Mouse (Mus musculus): ENCODE measurements around the gene Sash3. TPM values are rescaled to one million over a fixed set of nuclear protein-coding genes. Genes with fewer than 3 reads are reported as not detected.

Sash3 gene
- polyA plus RNA-seq, 1 experiment from 2014 or later: 2.2 TPM

DNA sequence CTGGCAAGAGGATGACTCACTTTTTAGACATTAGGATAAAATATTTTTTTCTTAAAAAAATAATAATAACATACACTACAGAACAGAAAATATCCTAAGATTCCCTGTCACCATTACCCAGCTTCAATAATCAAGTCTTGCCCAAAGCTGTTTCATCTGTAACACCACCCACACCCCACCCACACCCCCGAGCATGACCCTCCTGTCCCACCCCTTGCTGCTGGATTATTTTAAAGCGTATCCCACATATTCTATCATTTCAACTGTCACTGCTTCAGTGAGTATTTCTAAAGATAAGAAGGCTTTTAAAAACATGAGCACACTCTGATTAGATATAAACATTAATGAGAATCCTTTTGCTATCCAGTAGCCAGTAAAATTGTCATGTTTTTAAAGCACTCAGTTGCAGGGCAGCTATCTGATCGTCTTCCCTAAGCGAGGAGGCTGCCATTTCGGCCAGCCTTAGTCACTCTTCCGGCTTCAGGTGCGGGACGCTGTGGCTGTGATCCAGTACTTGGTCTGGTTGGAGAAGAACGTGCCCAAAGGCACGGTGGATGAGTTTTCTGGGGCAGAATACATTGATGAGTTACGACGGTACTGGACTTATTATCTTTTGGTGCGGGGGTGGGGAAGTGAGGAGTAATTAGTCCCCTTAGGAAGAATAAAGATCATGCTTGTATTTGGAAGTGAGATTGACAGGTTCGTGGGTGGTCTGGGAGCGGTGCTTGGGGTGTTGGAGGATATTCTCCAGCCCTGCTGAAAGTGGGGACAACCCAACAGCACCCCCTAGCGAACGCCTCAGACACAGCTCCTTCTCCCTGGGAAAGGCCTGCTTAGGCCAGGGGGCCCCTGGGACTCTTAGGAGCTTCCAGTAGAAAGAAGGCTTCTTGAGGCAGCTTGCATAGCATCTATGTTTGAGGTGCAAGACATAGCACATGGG lies 21.8 kb upstream of the Sash3 start:
- Histone ChIP-seq H3K36me3 (no peaks in the 10 kb centered on the region), H3K4me1 (replicated peaks) (peaks cover 3% of the 10 kb centered on the region; the same call in 1 of the 2 replicates), H3K4me2 (peak overlapping the region; percentile 52), H3K4me3 (peak overlapping the region; percentile 17; the same call in 1 of the 2 replicates), H3K27me3 (peaks cover 9% of the 10 kb centered on the region; the same call in 1 of the 2 replicates), H3K27ac (no peak overlapping the region), H3K9me3 (replicated peaks) (no peaks in the 10 kb centered on the region), H3K9ac (no peak overlapping the region)
- peak; percentile 66 for ATAC-seq (replicated peaks; ENCODE audit: insufficient number of reproducible peaks, insufficient read depth, low FRiP score, low read depth)
- WGBS: 19% methylated on average over 17 of the region's 17 CpGs

DNA sequence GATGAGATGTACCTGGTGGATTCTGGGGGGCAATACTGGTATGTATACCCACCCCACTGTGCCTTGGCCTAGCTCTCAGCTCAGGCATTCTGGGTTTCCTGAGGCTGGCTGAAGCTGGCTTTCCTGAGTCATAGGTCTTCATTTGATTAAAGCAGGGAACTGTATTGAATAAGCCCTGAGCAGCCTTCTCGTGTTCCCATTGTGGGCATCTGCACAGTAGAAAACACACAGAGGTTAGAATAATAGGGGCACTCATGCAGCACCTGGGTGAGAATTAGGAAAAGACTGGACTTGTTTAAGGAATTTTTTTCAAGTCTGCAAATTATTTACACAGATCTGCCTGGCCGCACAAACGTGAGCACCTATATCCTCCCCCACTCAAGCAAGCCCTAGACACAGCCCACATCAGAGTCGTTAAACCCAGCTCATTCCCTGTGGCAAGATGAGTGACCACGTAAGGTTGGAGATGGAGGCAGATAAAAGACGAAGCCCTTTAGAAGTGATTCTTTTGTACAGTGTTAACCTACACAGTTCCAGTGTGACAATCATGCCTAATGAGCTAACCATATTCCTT lies 19.2 kb upstream of the Sash3 start:
- no peak overlapping the region for H3K4me3 ChIP-seq
- 76% methylated on average over 6 of the region's 6 CpGs for WGBS
- H3K9ac ChIP-seq: no peak overlapping the region
- H3K4me1 ChIP-seq (replicated peaks): peaks cover 3% of the 10 kb centered on the region; the same call in 1 of the 2 replicates
- H3K27me3 ChIP-seq: 0 out of 2 replicates have a peak, but pooled peaks cover 9% of the 10 kb centered on the region
- no peaks in the 10 kb centered on the region for H3K36me3 ChIP-seq
- H3K4me2 ChIP-seq: no peak overlapping the region
- no peak for ATAC-seq (replicated peaks; ENCODE audit: insufficient number of reproducible peaks, insufficient read depth, low FRiP score, low read depth)
- no peak overlapping the region for H3K27ac ChIP-seq
- no peaks in the 10 kb centered on the region for H3K9me3 ChIP-seq (replicated peaks)

DNA sequence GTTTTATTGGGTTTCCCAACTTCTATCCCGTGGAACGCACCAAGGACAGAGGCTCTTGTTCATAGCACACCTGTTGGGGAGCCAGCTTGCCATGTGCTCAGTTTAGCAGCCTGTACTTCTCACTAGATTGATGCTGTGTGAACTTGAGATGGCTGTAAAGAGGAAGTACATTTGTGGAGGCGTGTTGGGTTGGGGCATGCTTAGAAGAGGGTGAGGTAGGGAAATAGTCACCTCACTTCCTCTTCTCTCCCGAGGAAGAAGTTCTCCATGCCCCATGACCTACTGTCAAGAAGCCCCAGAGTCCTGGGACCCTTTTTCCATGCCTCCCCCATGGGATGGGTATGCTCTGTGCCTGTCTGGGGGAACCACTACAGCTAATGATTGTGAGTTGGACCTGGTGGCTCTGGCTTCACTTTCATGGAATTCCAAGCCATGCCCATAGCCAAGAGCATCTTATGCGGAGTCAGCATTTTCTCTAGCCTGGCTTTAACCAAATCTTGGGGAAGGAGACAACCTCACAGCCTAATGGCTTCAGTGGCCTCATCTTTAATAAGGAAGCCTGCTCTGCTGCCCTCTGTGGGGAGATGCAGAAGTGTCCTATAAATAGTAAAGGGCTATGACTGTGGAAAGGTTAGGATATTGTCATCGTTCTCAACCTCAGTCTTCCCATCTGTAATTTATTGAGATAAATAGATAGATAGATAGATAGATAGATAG lies 18.6 kb upstream of the Sash3 start:
- Histone ChIP-seq H3K4me1 (replicated peaks) (peaks cover 3% of the 10 kb centered on the region; the same call in 1 of the 2 replicates), H3K36me3 (no peaks in the 10 kb centered on the region), H3K4me2 (no peak overlapping the region), H3K9ac (no peak overlapping the region), H3K27ac (no peak overlapping the region), H3K27me3 (0 out of 2 replicates have a peak, but pooled peaks cover 7% of the 10 kb centered on the region), H3K4me3 (no peak overlapping the region), H3K9me3 (replicated peaks) (no peaks in the 10 kb centered on the region)
- ATAC-seq (replicated peaks; ENCODE audit: insufficient number of reproducible peaks, insufficient read depth, low FRiP score, low read depth): no peak
- 75% methylated on average over 6 of the region's 6 CpGs for WGBS

DNA sequence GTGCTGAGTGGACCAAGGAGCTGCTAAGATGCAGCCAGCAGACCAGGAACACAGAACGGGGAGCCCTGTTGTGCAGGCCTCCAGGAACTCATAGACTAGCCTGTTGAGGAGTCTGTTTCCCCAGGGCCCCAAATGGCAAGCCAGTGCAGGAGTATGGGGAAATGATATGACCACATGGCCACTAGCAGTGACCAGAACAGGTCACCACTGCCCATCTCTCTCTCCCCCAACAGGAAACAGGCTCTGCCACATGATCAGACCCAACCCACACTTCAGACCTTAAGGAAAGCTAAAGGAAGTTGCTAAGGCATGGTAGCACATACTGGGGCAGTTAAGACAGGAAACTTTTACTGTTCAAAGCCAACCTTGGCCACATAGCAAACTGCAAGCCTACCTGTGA lies 17.1 kb upstream of the Sash3 start:
- H3K9me3 ChIP-seq (replicated peaks): no peaks in the 10 kb centered on the region
- no peak overlapping the region for H3K9ac ChIP-seq
- no peak overlapping the region for H3K4me2 ChIP-seq
- H3K4me3 ChIP-seq: no peak overlapping the region
- H3K27ac ChIP-seq: no peak overlapping the region
- ATAC-seq (replicated peaks; ENCODE audit: insufficient number of reproducible peaks, insufficient read depth, low FRiP score, low read depth): no peak
- 75% methylated on average over 1 of the region's 1 CpGs for WGBS
- H3K36me3 ChIP-seq: no peaks in the 10 kb centered on the region
- H3K27me3 ChIP-seq: 0 out of 2 replicates have a peak, but pooled peaks cover 4% of the 10 kb centered on the region
- peaks cover 3% of the 10 kb centered on the region; the same call in 1 of the 2 replicates for H3K4me1 ChIP-seq (replicated peaks)

DNA sequence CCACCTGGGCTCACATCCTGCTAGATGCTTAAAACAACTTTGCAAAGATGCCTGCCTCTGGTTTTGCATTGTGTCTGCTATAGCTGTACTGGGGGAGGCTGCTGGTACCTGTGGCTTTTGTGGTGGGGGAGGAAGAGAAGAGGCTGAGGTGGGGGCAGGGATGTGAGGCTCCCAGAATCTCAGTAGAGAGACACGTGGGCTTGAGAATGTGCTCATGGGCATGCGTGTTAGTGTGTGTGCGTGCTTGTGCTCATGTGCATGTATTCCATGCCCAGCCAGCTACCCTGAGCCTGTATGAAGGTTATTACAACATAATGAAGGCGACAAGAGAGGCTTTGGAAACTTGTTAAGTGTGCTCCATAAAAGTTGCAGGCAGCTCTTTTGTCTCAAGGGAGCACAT lies 9.3 kb upstream of the Sash3 start:
- no peak overlapping the region for H3K27ac ChIP-seq
- H3K4me1 ChIP-seq (replicated peaks): 0 out of 2 replicates have a peak, but pooled peaks cover 2% of the 10 kb centered on the region
- H3K4me2 ChIP-seq: no peak overlapping the region
- no peak for ATAC-seq (replicated peaks; ENCODE audit: insufficient number of reproducible peaks, insufficient read depth, low FRiP score, low read depth)
- H3K9me3 ChIP-seq (replicated peaks): no peaks in the 10 kb centered on the region
- no peaks in the 10 kb centered on the region for H3K36me3 ChIP-seq
- H3K4me3 ChIP-seq: no peak overlapping the region
- 78% methylated on average over 4 of the region's 4 CpGs for WGBS
- no peaks in the 10 kb centered on the region for H3K27me3 ChIP-seq
- no peak overlapping the region for H3K9ac ChIP-seq

DNA sequence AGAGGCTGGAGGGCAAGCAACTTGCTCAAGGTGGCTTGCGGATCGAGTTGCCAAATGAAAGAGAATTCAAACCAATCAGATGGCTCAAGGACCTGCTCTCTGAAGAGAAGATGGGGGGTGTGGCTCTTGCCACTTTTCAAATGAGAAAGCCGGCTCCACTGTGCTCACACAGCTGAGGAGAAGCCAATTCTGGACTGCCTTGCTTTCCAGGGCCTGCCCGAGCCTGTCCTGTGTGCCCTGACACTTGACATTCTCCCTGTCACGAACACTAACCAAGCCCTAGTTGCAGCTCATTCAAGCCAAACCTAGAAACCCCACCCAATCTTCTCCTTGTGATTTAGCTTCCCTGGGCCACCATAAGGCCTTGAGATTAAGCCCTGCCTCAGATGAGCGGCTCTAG lies 8.2 kb upstream of the Sash3 start:
- no peak for ATAC-seq (replicated peaks; ENCODE audit: insufficient number of reproducible peaks, insufficient read depth, low FRiP score, low read depth)

DNA sequence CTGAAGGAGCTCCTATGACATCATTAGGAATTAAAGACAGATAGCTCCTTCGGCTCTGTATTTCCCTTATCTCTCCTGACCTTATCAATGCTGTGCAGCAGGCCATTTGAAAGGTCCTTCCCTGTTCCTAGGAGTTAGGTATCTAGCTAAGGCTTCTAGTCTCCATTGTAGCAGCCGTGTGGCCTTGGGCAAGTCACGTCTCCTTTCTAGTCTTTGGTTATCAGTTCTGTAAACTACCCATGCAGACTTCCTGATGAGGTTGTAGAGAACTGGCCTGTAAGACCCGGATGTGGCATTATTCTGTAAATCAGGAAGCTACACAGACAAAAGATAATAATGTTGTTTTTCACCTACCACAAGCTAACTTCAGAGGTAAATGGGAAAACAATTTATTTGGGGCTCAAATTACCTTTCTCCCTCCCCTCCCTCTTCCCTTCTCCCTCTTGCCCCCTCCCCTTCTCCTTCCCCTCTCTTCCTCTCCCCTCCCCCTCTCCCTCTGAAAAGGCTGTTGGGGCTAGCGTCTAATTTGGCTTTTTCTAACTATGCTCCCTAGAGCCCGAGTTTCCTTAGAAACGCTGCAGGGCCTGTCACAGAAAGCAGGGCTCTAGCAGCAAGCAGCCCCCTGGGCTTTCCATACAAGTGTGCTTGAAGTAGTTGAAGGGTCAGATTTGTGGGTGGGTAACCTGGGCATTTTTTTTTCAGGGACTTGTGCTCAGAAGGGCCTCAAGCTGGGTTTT lies 7.5 kb upstream of the Sash3 start:
- Histone ChIP-seq H3K9me3 (replicated peaks) (no peaks in the 10 kb centered on the region), H3K9ac (no peak overlapping the region), H3K4me1 (replicated peaks) (0 out of 2 replicates have a peak, but pooled peaks cover 2% of the 10 kb centered on the region), H3K27me3 (no peaks in the 10 kb centered on the region), H3K27ac (no peak overlapping the region), H3K4me3 (no peak overlapping the region), H3K36me3 (no peaks in the 10 kb centered on the region), H3K4me2 (no peak overlapping the region)
- ATAC-seq (replicated peaks; ENCODE audit: insufficient number of reproducible peaks, insufficient read depth, low FRiP score, low read depth): no peak
- WGBS: 50% methylated on average over 7 of the region's 7 CpGs

More for the DNA sequence above, 8.2 kb upstream of the Sash3 start:
- Histone ChIP-seq H3K36me3 (no peaks in the 10 kb centered on the region), H3K4me1 (replicated peaks) (0 out of 2 replicates have a peak, but pooled peaks cover 2% of the 10 kb centered on the region), H3K9me3 (replicated peaks) (no peaks in the 10 kb centered on the region), H3K4me2 (no peak overlapping the region), H3K9ac (no peak overlapping the region), H3K27me3 (no peaks in the 10 kb centered on the region), H3K4me3 (no peak overlapping the region), H3K27ac (no peak overlapping the region)
- WGBS: 68% methylated on average over 6 of the region's 6 CpGs

DNA sequence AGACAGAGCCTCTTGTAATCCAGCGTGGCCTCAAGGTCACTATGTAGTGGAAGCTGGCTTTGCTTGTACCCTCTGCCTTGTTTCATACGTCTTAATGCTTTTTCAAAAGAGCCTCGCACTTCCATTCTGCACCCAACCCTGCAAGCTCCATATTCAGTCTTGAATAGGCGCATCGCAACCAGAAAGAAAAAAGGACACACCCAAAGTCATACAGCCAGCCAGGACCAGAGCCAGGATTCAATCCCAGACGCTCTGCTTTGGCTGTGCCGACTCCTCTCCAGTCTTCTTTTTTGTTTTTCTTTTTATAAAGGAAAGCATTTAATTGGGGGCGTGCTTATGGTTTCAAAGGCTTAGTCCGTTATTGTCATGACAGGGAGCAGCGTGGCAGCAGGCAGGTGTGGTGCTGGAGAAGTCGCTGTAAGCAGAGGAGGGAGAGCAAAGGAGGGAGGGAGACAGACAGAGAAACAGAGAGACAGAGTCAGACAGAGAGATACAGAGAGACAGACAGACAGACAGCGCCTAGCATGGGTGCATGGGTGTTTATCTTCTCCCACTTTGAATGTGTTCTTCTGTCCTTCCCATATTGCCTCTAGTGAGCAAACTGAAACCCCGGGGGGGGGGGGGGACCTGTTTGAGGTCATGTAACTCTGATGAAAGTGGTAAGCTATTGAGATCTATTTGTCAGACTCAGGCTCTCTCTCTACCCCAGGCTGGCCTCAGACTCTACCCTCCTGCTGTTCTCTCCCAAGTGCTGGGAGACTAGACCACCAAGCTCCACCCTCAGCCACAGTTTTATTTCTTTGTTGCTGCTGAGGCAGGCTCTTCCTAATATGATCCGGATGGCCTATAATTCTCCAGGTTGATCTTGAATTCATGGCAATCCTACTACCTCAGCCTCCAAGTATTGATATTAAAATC lies 6.6 kb upstream of the Sash3 start:
- H3K9ac ChIP-seq: no peak overlapping the region
- no peaks in the 10 kb centered on the region for H3K9me3 ChIP-seq (replicated peaks)
- H3K4me1 ChIP-seq (replicated peaks): 0 out of 2 replicates have a peak, but pooled peaks cover 2% of the 10 kb centered on the region
- no peak overlapping the region for H3K4me2 ChIP-seq
- no peak for ATAC-seq (replicated peaks; ENCODE audit: insufficient number of reproducible peaks, insufficient read depth, low FRiP score, low read depth)
- WGBS: 52% methylated on average over 14 of the region's 14 CpGs
- no peak overlapping the region for H3K4me3 ChIP-seq
- no peaks in the 10 kb centered on the region for H3K27me3 ChIP-seq
- H3K36me3 ChIP-seq: no peaks in the 10 kb centered on the region
- H3K27ac ChIP-seq: no peak overlapping the region

DNA sequence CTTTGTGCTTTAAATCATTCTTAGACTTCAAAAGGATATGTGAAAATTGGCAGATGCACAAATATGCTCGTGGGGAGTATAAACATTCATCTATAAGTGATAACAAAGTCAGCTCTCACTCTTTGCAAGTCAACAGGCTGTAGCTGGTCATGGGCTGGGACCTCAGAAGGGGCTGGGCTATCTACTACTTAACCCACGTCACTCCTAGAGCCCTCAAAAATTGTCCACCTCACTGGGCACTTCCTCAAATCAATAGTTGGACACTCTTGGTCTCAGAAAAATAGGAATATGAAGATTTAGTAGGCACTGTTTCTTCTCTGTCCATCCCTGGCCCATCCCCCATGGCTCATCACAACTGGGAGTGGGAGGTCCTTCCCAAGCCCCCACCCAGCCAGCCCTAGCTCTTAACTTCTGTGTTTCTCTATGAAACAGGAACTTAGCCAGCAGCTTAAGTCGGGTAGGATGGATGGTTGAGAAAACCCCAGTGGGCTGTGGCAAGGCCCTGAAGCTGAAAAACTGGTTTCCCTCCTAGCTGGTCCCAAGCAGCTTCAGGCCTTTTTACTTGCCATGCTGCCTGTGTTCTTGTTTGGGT lies 5.9 kb upstream of the Sash3 start:
- WGBS: 42% methylated on average over 3 of the region's 3 CpGs
- Histone ChIP-seq H3K4me2 (no peak overlapping the region), H3K9me3 (replicated peaks) (no peaks in the 10 kb centered on the region), H3K4me3 (no peak overlapping the region), H3K27ac (peak overlapping the region; percentile 12; the same call in 1 of the 2 replicates), H3K27me3 (no peaks in the 10 kb centered on the region), H3K9ac (no peak overlapping the region), H3K36me3 (no peaks in the 10 kb centered on the region), H3K4me1 (replicated peaks) (0 out of 2 replicates have a peak, but pooled peaks cover 2% of the 10 kb centered on the region)
- ATAC-seq (replicated peaks; ENCODE audit: insufficient number of reproducible peaks, insufficient read depth, low FRiP score, low read depth): no peak
